Mouse (Mus musculus): ENCODE measurements around the gene Fam57a. TPM values are rescaled to one million over a fixed set of nuclear protein-coding genes. Genes with fewer than 3 reads are reported as not detected.

Fam57a gene
- 22.8 and 26.9 TPM in 2 replicates for polyA plus RNA-seq (2015; fragmentation: Nextera tagmentation; extraction: Ambion mirVana)

DNA sequence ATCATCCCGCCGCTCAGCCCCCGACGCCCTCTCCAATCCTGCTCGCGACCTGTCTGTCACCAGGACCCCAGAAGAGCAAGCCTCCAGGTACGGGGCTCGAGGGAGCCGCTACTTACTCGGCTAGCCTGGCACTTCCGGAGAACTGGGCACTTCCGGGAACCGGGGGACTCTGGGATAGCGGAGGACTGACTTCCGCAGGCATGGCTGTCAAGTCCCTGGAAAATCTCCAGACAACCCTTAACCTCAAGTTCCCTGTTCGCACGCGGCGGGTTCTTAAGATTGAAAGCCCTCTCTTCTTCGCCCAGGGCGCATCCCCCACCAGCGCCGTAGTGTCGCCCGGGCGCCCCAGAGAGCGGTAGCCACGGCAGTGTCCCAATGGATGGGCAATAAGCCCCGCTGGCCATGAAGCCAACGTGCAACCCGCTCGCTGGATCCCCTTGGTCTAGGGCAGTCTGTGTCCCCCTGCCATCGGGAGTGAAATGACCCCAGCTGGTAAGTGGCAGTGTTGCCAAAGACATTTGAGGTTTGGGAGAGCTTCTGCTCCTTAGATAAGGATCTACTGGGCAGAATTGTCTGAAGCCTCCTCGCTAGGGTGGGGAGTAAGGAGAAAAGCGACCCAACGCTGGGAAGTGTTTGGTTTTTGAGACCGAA, at the start of gene Fam57a, which contains the start of gene Vps53:
TSS of gene Fam57a (plus strand) at position 177 of the 651 bp plus-strand sequence.
TSS of gene Vps53 (minus strand) at position 153 of the 651 bp plus-strand sequence.
- Histone ChIP-seq H3K9ac (peak within 1 kb of the TSS; percentile 85), H3K4me2 (peak within 1 kb of the TSS; percentile 93), H3K4me3 (peak within 1 kb of the TSS; percentile 77), H3K4me1 (peaks cover 12% of the 10 kb centered on the region), H3K27ac (replicated peaks) (peak within 1 kb of the TSS; percentile 55), H3K36me3 (peaks cover 12% of the 10 kb centered on the region), H3K27me3 (replicated peaks) (no peaks in the 10 kb centered on the region), H3K9me3 (no peaks in the 10 kb centered on the region)
- under 1% methylated on average over 37 of the region's 37 CpGs for WGBS
- ATAC-seq (ENCODE audit: extremely low read depth, insufficient number of reproducible peaks, low FRiP score, low TSS enrichment) = peak; percentile 63

DNA sequence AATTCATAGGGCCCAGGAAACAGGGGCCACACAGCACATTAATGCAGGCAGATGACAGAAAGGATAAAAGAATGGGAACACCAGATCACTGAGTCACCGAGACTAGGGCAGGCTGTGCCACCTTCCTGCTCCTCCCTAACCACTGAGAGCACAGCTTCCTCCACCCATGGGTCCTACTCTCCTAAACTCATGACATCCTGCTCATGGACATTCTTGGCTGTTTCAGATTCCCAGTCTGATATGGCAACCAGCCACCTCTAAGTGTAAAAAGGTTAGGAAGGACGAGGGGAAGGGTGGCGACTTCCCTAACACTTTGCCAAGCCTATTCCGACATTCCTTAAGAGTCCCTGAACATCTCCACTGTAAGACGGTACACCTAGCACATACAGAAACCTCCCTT, 48.6 kb upstream of the Fam57a start:
- H3K4me2 ChIP-seq = no peak overlapping the region

DNA sequence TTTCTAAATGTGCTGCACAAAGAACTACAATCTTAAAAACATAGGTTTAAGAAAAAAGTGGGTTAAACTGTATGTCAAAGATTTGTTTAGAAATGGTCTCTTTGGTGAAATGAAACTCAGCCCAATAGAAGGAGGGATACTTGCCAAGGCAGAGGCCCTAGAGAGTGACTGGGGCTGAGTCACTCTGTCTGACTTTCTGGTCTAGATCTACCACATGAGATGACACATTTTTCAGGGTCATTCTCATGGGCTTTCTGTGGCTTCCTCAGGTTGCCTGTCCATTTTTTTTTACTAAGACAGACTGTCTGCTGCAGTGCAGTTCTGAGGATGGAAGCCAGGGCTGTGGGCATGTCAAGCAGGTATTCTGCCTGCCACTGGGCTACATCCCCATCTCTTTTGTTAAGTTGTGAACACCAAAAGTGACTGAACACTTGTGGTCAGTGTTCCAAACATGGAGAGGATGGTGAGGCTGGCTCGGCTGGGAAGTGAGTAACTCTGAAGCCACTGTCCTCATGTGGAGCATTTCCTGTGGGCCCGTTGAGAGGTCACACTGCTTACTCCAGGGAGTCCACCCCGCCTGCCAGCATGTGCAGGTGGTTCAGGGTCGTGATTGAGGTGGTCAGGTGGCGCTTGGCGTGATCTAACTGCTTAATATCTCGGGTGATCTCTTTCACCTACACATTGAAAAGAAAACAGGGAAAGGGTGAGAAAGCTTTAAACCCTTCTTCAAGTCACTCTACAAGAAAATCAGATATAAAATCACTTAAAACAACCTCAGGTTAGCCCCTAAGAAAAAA, 43.6 kb upstream of the Fam57a start:
- Histone ChIP-seq H3K4me2 (no peak overlapping the region), H3K9ac (no peak overlapping the region), H3K9me3 (no peaks in the 10 kb centered on the region), H3K4me1 (peaks cover 2% of the 10 kb centered on the region), H3K36me3 (peaks cover 57% of the 10 kb centered on the region), H3K27ac (replicated peaks) (no peak overlapping the region), H3K27me3 (replicated peaks) (no peaks in the 10 kb centered on the region), H3K4me3 (no peak overlapping the region)
- WGBS = 76% methylated on average over 7 of the region's 7 CpGs
- no peak for ATAC-seq (ENCODE audit: extremely low read depth, insufficient number of reproducible peaks, low FRiP score, low TSS enrichment)

More for the DNA sequence above, 48.6 kb upstream of the Fam57a start:
- Histone ChIP-seq H3K9me3 (no peaks in the 10 kb centered on the region), H3K9ac (no peak overlapping the region), H3K36me3 (peaks cover 37% of the 10 kb centered on the region), H3K27me3 (replicated peaks) (no peaks in the 10 kb centered on the region), H3K27ac (replicated peaks) (0 out of 2 replicates have a peak overlapping the region, but pooled peaks have one; percentile 42), H3K4me3 (no peak overlapping the region), H3K4me1 (peaks cover 22% of the 10 kb centered on the region)
- no peak for ATAC-seq (ENCODE audit: extremely low read depth, insufficient number of reproducible peaks, low FRiP score, low TSS enrichment)
- 61% methylated on average over 5 of the region's 5 CpGs for WGBS

DNA sequence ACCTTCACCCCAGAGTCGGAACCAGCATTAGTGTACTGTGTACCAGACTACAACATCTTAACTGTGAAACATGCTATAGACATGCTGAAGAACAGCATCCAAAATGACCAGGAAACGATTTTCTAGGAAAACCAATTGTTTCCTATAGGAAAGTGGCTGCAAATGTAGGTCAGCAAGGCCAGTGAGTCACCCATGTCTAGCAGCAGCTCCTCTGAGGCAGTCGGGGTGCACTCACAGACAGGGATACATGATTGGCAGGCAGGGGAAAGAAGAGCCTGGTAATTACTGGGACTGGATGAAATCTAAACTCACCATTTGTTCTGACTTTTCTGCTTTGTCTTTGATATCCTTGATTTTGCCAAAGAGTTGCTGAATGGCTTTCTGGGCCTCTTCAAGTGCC, 41.5 kb upstream of the Fam57a start:
- 74% methylated on average over 3 of the region's 3 CpGs for WGBS
- ATAC-seq (ENCODE audit: extremely low read depth, insufficient number of reproducible peaks, low FRiP score, low TSS enrichment) = no peak
- H3K4me3 ChIP-seq = no peak overlapping the region
- no peak overlapping the region for H3K4me2 ChIP-seq
- peaks cover 54% of the 10 kb centered on the region for H3K36me3 ChIP-seq
- no peaks in the 10 kb centered on the region for H3K27me3 ChIP-seq (replicated peaks)
- H3K9me3 ChIP-seq = no peaks in the 10 kb centered on the region
- no peak overlapping the region for H3K27ac ChIP-seq (replicated peaks)
- H3K9ac ChIP-seq = no peak overlapping the region
- H3K4me1 ChIP-seq = no peaks in the 10 kb centered on the region

DNA sequence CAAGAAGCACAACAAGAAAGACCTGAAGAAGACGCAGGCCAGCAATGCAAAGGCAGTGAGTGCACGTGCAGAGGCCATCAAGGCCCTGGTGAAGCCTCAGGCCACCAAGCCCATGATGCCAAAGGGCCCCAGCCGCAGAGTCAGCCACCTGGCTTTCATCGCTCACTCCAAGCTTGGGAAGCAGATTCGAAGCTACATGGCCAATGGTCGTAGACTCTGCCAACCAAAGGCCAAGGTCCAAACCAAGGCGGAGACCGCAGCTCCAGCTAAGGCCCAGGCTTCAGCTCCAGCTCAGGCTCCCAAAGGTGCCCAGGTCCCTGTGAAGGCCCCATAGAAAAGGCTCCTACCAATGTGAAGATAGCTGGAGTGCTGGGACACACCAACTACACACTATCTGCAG, 35.1 kb upstream of the Fam57a start:
- no peak overlapping the region for H3K4me3 ChIP-seq
- no peak overlapping the region for H3K9ac ChIP-seq
- WGBS = 84% methylated on average over 8 of the region's 8 CpGs
- H3K9me3 ChIP-seq = no peaks in the 10 kb centered on the region
- ATAC-seq (ENCODE audit: extremely low read depth, insufficient number of reproducible peaks, low FRiP score, low TSS enrichment) = no peak
- H3K27ac ChIP-seq (replicated peaks) = no peak overlapping the region
- H3K27me3 ChIP-seq (replicated peaks) = no peaks in the 10 kb centered on the region
- H3K4me1 ChIP-seq = peaks cover 37% of the 10 kb centered on the region
- H3K4me2 ChIP-seq = no peak overlapping the region
- 0 out of 2 replicates have a peak, but pooled peaks cover 5% of the 10 kb centered on the region for H3K36me3 ChIP-seq

DNA sequence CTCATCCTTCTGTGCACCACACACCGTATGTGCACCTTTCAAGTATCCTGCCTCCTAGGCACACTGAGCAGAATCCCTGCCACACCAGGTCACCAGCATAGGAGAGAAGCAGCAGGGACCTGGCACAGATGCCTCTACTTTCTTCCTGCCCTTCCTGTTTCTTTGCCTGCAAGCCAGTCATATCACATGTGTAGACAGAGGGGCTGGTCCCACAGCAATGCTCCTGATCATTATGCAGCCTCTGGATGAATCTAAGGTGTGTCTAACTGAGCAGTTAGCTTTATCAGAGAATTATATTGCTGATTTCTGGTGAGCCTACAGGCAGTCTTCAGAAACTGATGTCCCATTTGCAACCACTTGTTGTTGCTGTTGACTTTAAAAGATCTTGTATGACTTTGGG, 34.3 kb upstream of the Fam57a start:
- H3K4me1 ChIP-seq = peaks cover 38% of the 10 kb centered on the region
- no peaks in the 10 kb centered on the region for H3K27me3 ChIP-seq (replicated peaks)
- H3K4me3 ChIP-seq = no peak overlapping the region
- H3K27ac ChIP-seq (replicated peaks) = no peak overlapping the region
- no peak overlapping the region for H3K9ac ChIP-seq
- no peak for ATAC-seq (ENCODE audit: extremely low read depth, insufficient number of reproducible peaks, low FRiP score, low TSS enrichment)
- H3K9me3 ChIP-seq = no peaks in the 10 kb centered on the region
- H3K4me2 ChIP-seq = no peak overlapping the region
- H3K36me3 ChIP-seq = 0 out of 2 replicates have a peak, but pooled peaks cover 5% of the 10 kb centered on the region
- WGBS = 92% methylated on average over 1 of the region's 1 CpGs

DNA sequence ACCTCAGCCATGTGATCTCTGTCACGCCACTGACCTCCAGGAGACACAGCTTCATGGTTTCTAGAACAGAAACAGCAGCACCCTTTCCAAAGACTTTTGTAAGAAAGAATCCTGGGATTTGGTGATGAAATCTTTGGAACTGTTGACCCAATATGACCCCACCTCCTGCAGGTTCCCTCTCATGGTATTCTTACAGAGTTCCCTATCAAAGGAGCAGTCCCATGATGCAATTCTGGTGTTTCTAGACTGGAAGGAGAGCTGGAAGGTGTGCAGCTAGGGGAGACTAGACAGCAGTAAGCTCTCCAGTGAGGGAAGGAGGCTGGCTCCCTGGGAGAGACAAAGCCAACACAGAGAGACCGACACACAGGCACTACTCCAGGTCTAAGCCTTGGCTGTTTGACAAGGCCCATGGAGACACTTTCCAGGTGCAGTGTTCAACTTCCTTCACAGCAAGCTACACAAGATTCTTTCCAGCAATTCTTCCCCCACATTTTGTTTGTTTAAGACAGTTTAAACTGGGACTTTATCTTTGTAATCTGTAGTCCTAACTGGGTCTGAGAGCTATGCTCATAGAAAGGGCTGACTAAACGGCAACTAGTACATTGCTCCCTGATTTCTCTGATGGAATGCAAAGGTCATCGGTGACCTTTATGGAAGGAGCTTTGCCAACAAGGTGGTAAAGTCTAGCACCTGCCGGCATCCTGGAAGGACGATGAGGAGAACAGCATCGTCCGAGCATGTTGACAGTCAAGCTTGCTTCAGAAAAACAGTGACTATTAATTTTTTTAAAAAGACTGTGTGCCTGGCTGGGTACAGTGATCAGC, 33.1 kb upstream of the Fam57a start:
- no peak for ATAC-seq (ENCODE audit: extremely low read depth, insufficient number of reproducible peaks, low FRiP score, low TSS enrichment)
- no peaks in the 10 kb centered on the region for H3K27me3 ChIP-seq (replicated peaks)
- H3K9ac ChIP-seq = no peak overlapping the region
- H3K27ac ChIP-seq (replicated peaks) = no peak overlapping the region
- 73% methylated on average over 8 of the region's 8 CpGs for WGBS
- no peak overlapping the region for H3K4me3 ChIP-seq
- H3K9me3 ChIP-seq = no peaks in the 10 kb centered on the region
- H3K4me2 ChIP-seq = no peak overlapping the region
- 0 out of 2 replicates have a peak, but pooled peaks cover 2% of the 10 kb centered on the region for H3K36me3 ChIP-seq
- peaks cover 38% of the 10 kb centered on the region for H3K4me1 ChIP-seq

DNA sequence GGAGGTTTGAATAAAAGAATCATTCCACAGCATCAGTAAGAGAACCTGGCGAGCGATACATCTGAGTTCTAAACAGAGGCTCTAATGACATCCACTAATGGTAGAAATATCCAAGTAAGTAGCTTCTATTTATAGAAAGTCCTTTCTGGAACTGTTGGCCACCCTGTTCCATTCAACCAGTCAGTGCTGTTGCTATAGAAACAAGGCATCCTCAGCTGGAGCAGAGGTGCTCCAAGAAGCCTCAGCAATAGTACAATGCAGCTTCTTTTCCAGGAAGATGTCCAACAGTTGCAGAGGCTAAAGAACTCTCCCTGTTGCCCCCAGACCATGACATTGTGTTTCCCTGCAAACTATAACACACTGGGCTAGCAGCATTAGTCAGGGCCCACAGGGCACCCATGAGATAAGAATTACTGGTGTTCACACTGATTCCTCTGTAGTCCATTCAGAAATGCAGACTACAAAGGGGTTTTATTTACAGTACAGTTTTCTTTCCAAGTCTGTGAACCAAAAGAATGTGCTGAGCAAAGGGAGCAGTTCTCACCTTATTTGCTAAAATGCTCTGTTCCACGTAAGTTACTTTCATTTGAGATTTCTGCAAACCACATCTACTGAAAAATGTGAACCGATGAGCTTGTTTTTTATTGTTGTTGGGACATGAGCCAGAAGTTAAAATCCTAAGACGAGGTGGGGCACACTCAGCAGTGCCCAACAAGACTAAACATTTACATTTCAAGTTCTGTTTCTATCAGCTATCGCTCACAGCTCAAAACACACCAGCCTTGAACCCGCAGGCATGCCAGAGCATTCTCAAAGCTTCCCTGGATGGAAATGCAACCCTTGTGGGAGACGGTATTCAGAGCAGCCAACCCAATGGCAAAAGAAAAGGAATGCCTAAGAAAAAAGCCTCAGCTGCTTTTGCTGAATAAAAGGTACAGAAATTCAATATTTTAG, 31.1 kb upstream of the Fam57a start:
- 0 out of 2 replicates have a peak overlapping the region, but pooled peaks have one; percentile 1 for H3K9ac ChIP-seq
- ATAC-seq (ENCODE audit: extremely low read depth, insufficient number of reproducible peaks, low FRiP score, low TSS enrichment) = no peak
- H3K4me2 ChIP-seq = no peak overlapping the region; the same call in 1 of the 2 replicates
- peaks cover 8% of the 10 kb centered on the region for H3K36me3 ChIP-seq
- H3K4me3 ChIP-seq = no peak overlapping the region
- H3K27me3 ChIP-seq (replicated peaks) = no peaks in the 10 kb centered on the region
- WGBS = 61% methylated on average over 8 of the region's 8 CpGs
- H3K4me1 ChIP-seq = peaks cover 38% of the 10 kb centered on the region
- H3K9me3 ChIP-seq = no peaks in the 10 kb centered on the region
- H3K27ac ChIP-seq (replicated peaks) = peak overlapping the region; percentile 51

DNA sequence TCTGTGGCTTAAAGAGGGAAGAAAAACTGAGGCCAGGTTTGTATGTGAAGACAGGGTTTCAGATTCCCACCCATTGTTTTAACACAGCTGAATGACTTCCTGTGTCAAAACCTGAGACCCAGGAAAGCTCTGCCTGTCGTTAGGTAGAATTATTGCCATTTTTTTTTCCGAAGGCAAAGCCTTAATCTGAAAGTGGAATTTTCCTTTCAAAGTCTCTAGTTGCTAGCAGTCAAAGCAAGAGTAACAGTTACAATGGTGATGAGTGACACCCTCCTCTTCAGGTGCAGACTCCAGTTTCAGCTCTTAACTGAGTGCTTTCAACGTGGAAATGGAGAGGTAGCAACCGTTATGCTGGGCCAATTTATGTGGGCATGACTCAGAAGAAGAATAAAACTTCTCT, 28.5 kb upstream of the Fam57a start:
- Histone ChIP-seq H3K4me2 (no peak overlapping the region), H3K9me3 (no peaks in the 10 kb centered on the region), H3K36me3 (peaks cover 33% of the 10 kb centered on the region), H3K4me1 (peaks cover 31% of the 10 kb centered on the region), H3K27me3 (replicated peaks) (no peaks in the 10 kb centered on the region), H3K9ac (no peak overlapping the region), H3K27ac (replicated peaks) (no peak overlapping the region), H3K4me3 (no peak overlapping the region)
- 50% methylated on average over 4 of the region's 4 CpGs for WGBS
- ATAC-seq (ENCODE audit: extremely low read depth, insufficient number of reproducible peaks, low FRiP score, low TSS enrichment) = no peak

DNA sequence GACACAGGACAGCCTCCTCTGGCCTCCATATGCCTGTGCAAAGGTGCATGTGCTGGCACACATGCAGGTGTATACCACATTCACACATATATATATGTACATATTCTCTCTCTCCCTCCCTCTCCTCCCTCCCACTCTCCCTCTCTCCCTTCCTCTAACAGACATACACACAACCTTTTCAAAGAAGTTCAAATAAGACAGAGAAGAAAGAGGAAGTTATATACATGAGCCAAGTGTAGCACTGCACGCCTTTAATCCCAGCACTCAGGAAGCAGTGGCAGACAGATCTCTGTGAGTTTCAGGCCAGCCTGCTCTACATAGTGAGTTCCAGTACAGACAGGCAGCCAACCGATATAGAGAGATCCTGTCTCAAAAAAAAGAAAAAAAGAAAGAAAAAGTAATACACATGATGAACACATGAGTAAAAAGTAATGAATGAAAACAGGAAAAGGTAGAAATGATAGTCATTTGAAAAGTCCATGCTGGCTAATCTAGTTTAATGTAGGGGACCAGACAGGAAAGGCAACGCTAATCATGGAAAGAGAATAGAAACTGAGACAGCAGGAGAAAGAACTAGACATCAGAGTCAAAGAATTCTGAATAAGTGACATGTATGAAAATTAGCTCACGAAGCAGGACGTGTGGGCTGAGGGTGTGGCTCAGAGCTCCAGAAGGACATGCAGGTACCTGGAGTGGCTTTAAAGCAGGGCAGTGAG, 26.1 kb upstream of the Fam57a start:
- no peak overlapping the region for H3K9ac ChIP-seq
- H3K4me3 ChIP-seq = no peak overlapping the region
- peaks cover 11% of the 10 kb centered on the region for H3K4me1 ChIP-seq
- H3K27me3 ChIP-seq (replicated peaks) = no peaks in the 10 kb centered on the region
- no peak overlapping the region for H3K27ac ChIP-seq (replicated peaks)
- no peak for ATAC-seq (ENCODE audit: extremely low read depth, insufficient number of reproducible peaks, low FRiP score, low TSS enrichment)
- peaks cover 43% of the 10 kb centered on the region for H3K36me3 ChIP-seq
- H3K4me2 ChIP-seq = no peak overlapping the region
- WGBS = 90% methylated on average over 5 of the region's 5 CpGs
- H3K9me3 ChIP-seq = no peaks in the 10 kb centered on the region

All from heart, embryonic 13.5 days (tissue).